Mouse (Mus musculus) liver, embryonic 12.5 days (tissue): ENCODE data around the gene Gas2l1. TPM values are rescaled to one million over a fixed set of nuclear protein-coding genes. Genes with fewer than 3 reads are reported as not detected.

Source experiments
- ATAC-seq: fragments of 200-750 bp; cut with Nextera tagmentation; 2 replicates; pipeline ENCODE4 v1.8.0; 2017; ENCODE audit warnings: moderate number of reproducible peaks, mild to moderate bottlenecking, moderate library complexity
- H3K27ac ChIP-seq: fragments of 300-500 bp; sonication (generic); 2 replicates; pipeline ENCODE4 v1.5.1; 2016; ENCODE audit warnings: mild to moderate bottlenecking
- H3K27me3 ChIP-seq: fragments of 300-500 bp; sonication (generic); replicated peaks from 2 replicates; pipeline ENCODE4 v1.6.1; 2016; ENCODE audit warnings: mild to moderate bottlenecking, moderate library complexity
- H3K36me3 ChIP-seq: fragments of 300-500 bp; sonication (generic); 2 replicates; pipeline ENCODE4 v1.6.1; 2016; ENCODE audit warnings: mild to moderate bottlenecking, moderate library complexity
- H3K4me1 ChIP-seq: fragments of 300-500 bp; sonication (generic); 2 replicates; pipeline ENCODE4 v1.6.1; 2016
- H3K4me2 ChIP-seq: fragments of 300-500 bp; sonication (generic); 2 replicates; pipeline ENCODE4 v1.6.1; 2016; ENCODE audit warnings: mild to moderate bottlenecking, moderate library complexity
- H3K4me3 ChIP-seq: fragments of 300-500 bp; sonication (generic); 2 replicates; pipeline ENCODE4 v1.5.1; 2016; ENCODE audit warnings: mild to moderate bottlenecking, moderate library complexity
- H3K9ac ChIP-seq: fragments of 300-500 bp; sonication (generic); 2 replicates; pipeline ENCODE4 v1.6.1; 2016; ENCODE audit warnings: mild to moderate bottlenecking, moderate library complexity
- H3K9me3 ChIP-seq: fragments of 300-500 bp; sonication (generic); replicated peaks from 2 replicates; pipeline ENCODE4 v1.6.1; 2016; ENCODE audit warnings: mild to moderate bottlenecking, moderate library complexity
- WGBS: fragments of 180-500 bp; shearing (Covaris S2); methylation state at CpG from one replicate; pipeline ENCODE4 v1.1.7; 2016; ENCODE audit not compliant: insufficient replicate concordance; 5-methylcytosine and 5-hydroxymethylcytosine counted together
- microRNA-seq: library from miRNA; unstranded; fragments of <30 nt; microRNA quantifications from one replicate; pipeline ENCODE4, GENCODE M21; 2017
- polyA plus RNA-seq: library from polyadenylated mRNA; unstranded; fragments of >200 nt; fragmentation: Nextera tagmentation; extraction: Ambion mirVana; gene quantifications from 2 replicates; pipeline ENCODE4 v1.2.1, GENCODE M21; 2016

Gene Gas2l1
- polyA plus RNA-seq, 1 experiment from 2014 or later: 37.5 TPM

DNA sequence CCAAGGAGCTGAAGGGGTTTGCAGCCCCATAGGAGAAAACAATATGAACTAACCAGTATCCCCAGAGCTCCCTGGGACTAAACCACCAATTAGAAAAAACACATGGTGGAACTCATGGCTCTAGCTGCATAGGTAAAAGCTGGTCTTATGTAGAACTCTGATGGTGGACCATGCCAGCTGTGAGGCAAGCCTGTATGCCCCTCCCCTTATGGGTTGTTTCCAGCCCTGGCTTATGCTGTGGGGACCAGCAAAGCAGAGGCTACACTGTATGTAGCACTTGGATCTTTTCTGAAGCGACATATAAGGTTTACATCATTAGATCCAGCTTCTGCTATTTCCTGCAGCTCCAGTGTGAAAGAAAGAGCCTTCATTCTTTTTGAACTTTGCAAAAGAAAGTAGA is 57.9 kb downstream of the Gas2l1 start:
- H3K36me3 ChIP-seq: peaks cover 61% of the 10 kb centered on the region
- no peaks in the 10 kb centered on the region for H3K9me3 ChIP-seq
- peak overlapping the region; percentile 37 for H3K9ac ChIP-seq
- H3K27ac ChIP-seq: peak overlapping the region; percentile 96
- ATAC-seq: no peak
- WGBS: 78% methylated on average over 1 of the region's 1 CpGs
- no peak overlapping the region for H3K4me2 ChIP-seq
- H3K4me3 ChIP-seq: no peak overlapping the region
- H3K27me3 ChIP-seq: no peaks in the 10 kb centered on the region
- peaks cover 94% of the 10 kb centered on the region for H3K4me1 ChIP-seq

GRCm38 (mm10) chr11:5005528-5005927 is 59.6 kb downstream of the Gas2l1 start:
- peaks cover 97% of the 10 kb centered on the region for H3K4me1 ChIP-seq

More at GRCm38 (mm10) chr11:5005528-5005927, 59.6 kb downstream of the Gas2l1 start:
- Histone ChIP-seq H3K4me3 (no peak overlapping the region), H3K36me3 (peaks cover 63% of the 10 kb centered on the region), H3K27ac (peak overlapping the region; percentile 96), H3K9ac (peak overlapping the region; percentile 52), H3K4me2 (peak overlapping the region; percentile 21; the same call in 1 of the 2 replicates), H3K9me3 (no peaks in the 10 kb centered on the region), H3K27me3 (no peaks in the 10 kb centered on the region)
- 93% methylated on average over 2 of the region's 2 CpGs for WGBS
- ATAC-seq: no peak

Small RNA genes within 50 kb of the gene (microRNA-seq; reads per million reads assigned to microRNA genes)
- 3.5 reads per million, percentile 2 among the genes with 10 or more reads in this experiment for gene Gm47296

Other genes starting within 250 kb of the Gas2l1 start
- 29.5 and 33.0 TPM in 2 replicates for gene Nf2, start 215.8 kb downstream of the Gas2l1 start, polyA plus RNA-seq
- gene Nipsnap1, start 191.4 kb downstream of the Gas2l1 start, polyA plus RNA-seq: 68.0 and 76.6 TPM in 2 replicates
- 27.8 and 28.1 TPM in 2 replicates for gene Thoc5, start 170.0 kb downstream of the Gas2l1 start, polyA plus RNA-seq
- 0.66 and 0.73 TPM in 2 replicates for gene Nefh, start 117.3 kb downstream of the Gas2l1 start, polyA plus RNA-seq
- gene Ap1b1, start 78.5 kb downstream of the Gas2l1 start, polyA plus RNA-seq: 110 TPM in 2 replicates
- 0.77 and 1.1 TPM in 2 replicates for gene Rasl10a, start 7.2 kb downstream of the Gas2l1 start, polyA plus RNA-seq
- gene Rhbdd3, start 33.6 kb upstream of the Gas2l1 start, polyA plus RNA-seq: 19.0 and 22.9 TPM in 2 replicates
- 432 and 434 TPM in 2 replicates for gene Ewsr1, start 33.9 kb upstream of the Gas2l1 start, polyA plus RNA-seq
- 9.0 and 9.1 TPM in 2 replicates for gene Emid1, start 86.9 kb upstream of the Gas2l1 start, polyA plus RNA-seq
- gene Kremen1, start 196.2 kb upstream of the Gas2l1 start, polyA plus RNA-seq: 2.4 and 3.1 TPM in 2 replicates